Mouse (Mus musculus) gastrocnemius, postnatal 14 days (tissue): ENCODE data around the gene Ttc33. TPM values are rescaled to one million over a fixed set of nuclear protein-coding genes. Genes with fewer than 3 reads are reported as not detected.

Experiments used
- total RNA-seq, 2 experiments: library from RNA; stranded (reverse); gene quantifications; 2 replicates each; pipeline ENCODE4 v1.2.3; 2021

The Ttc33 gene
- total RNA-seq, 2 experiments from 2014 or later = 32.6 to 37.3 TPM

Other genes starting within 250 kb of the Ttc33 start
- gene C7, start 121.8 kb upstream of the Ttc33 start, total RNA-seq = under 1 TPM; 0.16 TPM
- gene Card6, start 77.0 kb upstream of the Ttc33 start, total RNA-seq = 1 to 10 TPM; 1.4 to 1.8 TPM
- gene Rpl37, start 68.9 kb upstream of the Ttc33 start, total RNA-seq = 100 to 1,000 TPM; 256 to 280 TPM
- gene Prkaa1, start 41.7 kb upstream of the Ttc33 start, total RNA-seq = 10 to 100 TPM; 13.5 to 13.8 TPM
- 1 to 10 TPM; 1.3 TPM for gene Ptger4, start 58.7 kb downstream of the Ttc33 start, total RNA-seq